Mouse (Mus musculus) bone marrow, adult 2 months (tissue): Measurements from ENCODE around the gene Tmem63c.

Experiments used
- CTCF ChIP-seq: fragments of 200-500 bp; IDR thresholded peaks from 2 replicates; pipeline ENCODE4 v1.5.1; 2011; ENCODE audit warnings: low read length, control low read depth; ENCODE audit not compliant: control insufficient read depth, insufficient read depth
- POLR2A ChIP-seq: fragments of 200-500 bp; IDR thresholded peaks from 2 replicates; pipeline ENCODE4 v1.6.1; 2011; ENCODE audit warnings: low read depth, mild to moderate bottlenecking, control low read depth, low read length, borderline replicate concordance; ENCODE audit not compliant: control insufficient read depth

DNA sequence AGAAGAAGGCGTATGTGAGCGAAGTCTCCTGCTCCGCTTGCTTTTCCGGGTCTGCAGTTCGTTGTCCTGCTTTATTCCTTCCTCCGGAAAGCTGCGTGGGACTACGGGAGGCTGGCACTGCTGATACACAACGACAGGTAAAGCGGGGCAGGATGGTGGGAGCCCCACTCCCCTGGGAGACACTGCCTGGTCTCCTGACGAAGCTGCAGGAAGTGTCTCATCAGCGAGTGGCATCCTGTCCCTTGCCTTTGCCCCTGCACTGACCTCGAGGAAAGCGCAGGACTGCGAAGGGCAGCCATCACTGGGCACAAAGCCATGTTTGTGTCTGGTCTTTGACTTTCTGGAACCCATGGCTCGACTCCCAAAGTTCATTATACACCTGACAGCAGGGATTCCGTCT, 35.9 kb downstream of the Tmem63c start:
- TF ChIP-seq CTCF (no peak), POLR2A (no peak)
